In the genomic region with DNA sequence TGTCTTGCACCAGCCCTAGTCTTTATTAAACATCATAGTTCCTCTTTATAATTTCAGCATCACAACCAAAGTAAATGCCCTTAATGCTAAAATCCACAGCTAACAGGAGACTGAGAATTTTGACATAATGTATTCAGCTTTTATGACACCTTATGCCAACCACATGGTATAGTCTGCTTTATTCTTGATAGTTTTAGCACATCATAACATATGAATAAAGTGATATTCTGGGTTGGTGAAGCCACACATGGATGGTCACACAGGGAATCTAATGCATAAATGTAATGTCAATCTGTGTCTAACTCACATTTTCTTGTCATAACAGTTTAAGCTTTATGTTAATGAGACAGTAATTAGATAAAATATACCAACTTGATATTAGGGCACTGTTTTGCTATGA, we compare ENCODE assay signal across 27 mouse cellular contexts.
"Had no signal": no experiment of that assay in that cellular context is flagged by ENCODE, and none has a peak within 500 bp of the region (broad histone marks: within the 10 kb centered on the region; RNA-seq: fewer than 3 reads in every experiment).

No protein-coding gene starts in this region.

- ATAC-seq: hindbrain, embryonic 16.5 days; inflammation-experienced regulatory T-cells, adult 6 months; intestine, embryonic 15.5 days; intestine, postnatal 0 days; liver, embryonic 12.5 days had no signal

- H3K9ac ChIP-seq: heart, embryonic 12.5 days; hindbrain, embryonic 12.5 days; hindbrain, embryonic 14.5 days; intestine, embryonic 15.5 days; kidney, embryonic 15.5 days; limb, embryonic 13.5 days; limb, embryonic 15.5 days; liver, embryonic 12.5 days; liver, embryonic 14.5 days had no signal

- H3K4me2 ChIP-seq: heart, embryonic 12.5 days; hindbrain, embryonic 12.5 days; hindbrain, embryonic 14.5 days; intestine, embryonic 15.5 days; kidney, embryonic 15.5 days; limb, embryonic 13.5 days; limb, embryonic 15.5 days; liver, embryonic 12.5 days had no signal

- H3K4me3 ChIP-seq: heart, embryonic 10.5 days; heart, embryonic 12.5 days; hindbrain, embryonic 10.5 days; hindbrain, embryonic 12.5 days; intestine, embryonic 15.5 days; kidney, embryonic 15.5 days; limb, embryonic 13.5 days; limb, embryonic 15.5 days; liver, embryonic 12.5 days had no signal

- H3K4me1 ChIP-seq: heart, embryonic 10.5 days; heart, embryonic 12.5 days; hindbrain, embryonic 10.5 days; hindbrain, embryonic 12.5 days; intestine, embryonic 15.5 days; kidney, embryonic 15.5 days; limb, embryonic 13.5 days; limb, embryonic 15.5 days; liver, embryonic 12.5 days had no signal

- DNase-seq: gastrocnemius, postnatal 10 days; gastrocnemius, postnatal 25 days; heart, adult 18-20 months; heart, postnatal 10 days; heart, postnatal 4 days; kidney, adult 2 months; kidney, adult 9 months; kidney, postnatal 14 days; kidney, postnatal 36 days; layer of hippocampus, adult 9-11 months; layer of hippocampus, postnatal 36 days; left cerebral cortex, postnatal 4 days had no signal

- H3K9me3 ChIP-seq: heart, embryonic 10.5 days; heart, embryonic 12.5 days; hindbrain, embryonic 10.5 days; hindbrain, embryonic 12.5 days; intestine, embryonic 15.5 days; kidney, embryonic 15.5 days; limb, embryonic 13.5 days; limb, embryonic 15.5 days; liver, embryonic 12.5 days had no signal

- H3K36me3 ChIP-seq: heart, embryonic 10.5 days; heart, embryonic 12.5 days; hindbrain, embryonic 10.5 days; hindbrain, embryonic 12.5 days; intestine, embryonic 15.5 days; kidney, embryonic 15.5 days; limb, embryonic 13.5 days; limb, embryonic 15.5 days; liver, embryonic 12.5 days had no signal

- H3K27me3 ChIP-seq: heart, embryonic 12.5 days; hindbrain, embryonic 12.5 days; intestine, embryonic 15.5 days; kidney, embryonic 15.5 days; limb, embryonic 13.5 days; limb, embryonic 15.5 days; liver, embryonic 12.5 days had no signal

- H3K27ac ChIP-seq: heart, embryonic 10.5 days; hindbrain, embryonic 10.5 days; hindbrain, embryonic 12.5 days; hindbrain, embryonic 14.5 days; intestine, embryonic 15.5 days; kidney, embryonic 15.5 days; kidney, postnatal 0 days; limb, embryonic 13.5 days; limb, embryonic 15.5 days; liver, embryonic 12.5 days; liver, embryonic 14.5 days had no signal
